Mouse (Mus musculus) midbrain, postnatal 0 days (tissue): ENCODE measurements around the gene Ccdc155. TPM values are rescaled to one million over a fixed set of nuclear protein-coding genes. Genes with fewer than 3 reads are reported as not detected.

Experiments
- ATAC-seq: fragments of 200-750 bp; cut with Nextera tagmentation; 2 replicates; pipeline ENCODE4 v1.8.0; 2017; ENCODE audit warnings: moderate number of reproducible peaks, mild to moderate bottlenecking, moderate TSS enrichment, moderate library complexity; ENCODE audit not compliant: low FRiP score
- DNase-seq: peaks from one replicate; pipeline ENCODE4 v3.0.0-alpha.2; 2015; ENCODE audit warnings: low spot score
- H3K27ac ChIP-seq: fragments of 300-500 bp; sonication (generic); 2 replicates; pipeline ENCODE4 v1.5.1; 2014; ENCODE audit warnings: low read depth, mild to moderate bottlenecking, low read length, mixed read lengths
- H3K27me3 ChIP-seq: fragments of 300-500 bp; sonication (generic); 2 replicates; pipeline ENCODE4 v1.6.1; 2014; ENCODE audit warnings: low read length, control low read depth, mixed read lengths; ENCODE audit not compliant: insufficient read depth
- H3K36me3 ChIP-seq: fragments of 300-500 bp; sonication (generic); 2 replicates; pipeline ENCODE4 v1.6.1; 2014; ENCODE audit warnings: low read length, control low read depth, mixed read lengths; ENCODE audit not compliant: insufficient read depth
- H3K4me1 ChIP-seq: fragments of 300-500 bp; sonication (generic); 2 replicates; pipeline ENCODE4 v1.6.1; 2014; ENCODE audit warnings: mild to moderate bottlenecking, control low read depth, antibody characterized with exemption, low read length, mixed read lengths; ENCODE audit not compliant: insufficient read depth
- H3K4me2 ChIP-seq: fragments of 300-500 bp; sonication (generic); 2 replicates; pipeline ENCODE4 v1.6.1; 2014; ENCODE audit warnings: low read depth, mild to moderate bottlenecking, low read length, mixed read lengths; ENCODE audit not compliant: poor library complexity, severe bottlenecking
- H3K4me3 ChIP-seq: fragments of 300-500 bp; sonication (generic); 2 replicates; pipeline ENCODE4 v1.5.1; 2014; ENCODE audit warnings: low read depth, mild to moderate bottlenecking, low read length, moderate library complexity
- H3K9ac ChIP-seq: fragments of 300-500 bp; sonication (generic); replicated peaks from 2 replicates; pipeline ENCODE4 v1.6.1; 2014; ENCODE audit warnings: mild to moderate bottlenecking, low read length, moderate library complexity, mixed read lengths; ENCODE audit not compliant: poor library complexity, severe bottlenecking
- H3K9me3 ChIP-seq: fragments of 300-500 bp; sonication (generic); 2 replicates; pipeline ENCODE4 v1.6.1; 2016; ENCODE audit warnings: low read length, control low read depth
- CTCF ChIP-seq: IDR thresholded peaks from 2 replicates; pipeline ENCODE4 v1.5.1; 2016; ENCODE audit warnings: antibody characterized with exemption, mild to moderate bottlenecking
- WGBS: fragments of 180-500 bp; shearing (Covaris S2); extraction: QIAGEN DNeasy Blood & Tissue Kit; methylation state at CpG from one replicate; pipeline ENCODE4 v1.1.7; 2014; 5-methylcytosine and 5-hydroxymethylcytosine counted together
- polyA plus RNA-seq: library from polyadenylated mRNA; unstranded; fragments of >200 nt; fragmentation: Nextera tagmentation; extraction: Ambion mirVana; gene quantifications from 2 replicates; pipeline ENCODE4 v1.2.1, GENCODE M21; 2015
- total RNA-seq: library from RNA; depleted of rRNA; stranded (reverse); fragments of >200 nt; gene quantifications from 2 replicates; pipeline ENCODE4 v1.2.3, GENCODE M21; 2014

Ccdc155 gene
- total and polyA plus RNA-seq, 2 experiments from 2014 or later, result 0.32 to 0.38 TPM

GRCm38 (mm10) chr7:45147899-45148298 lies 56.8 kb downstream of the Ccdc155 start:
- H3K27ac ChIP-seq, result no peak overlapping the region

GRCm38 (mm10) chr7:45147267-45147666 lies 57.4 kb downstream of the Ccdc155 start:
- no peaks in the 10 kb centered on the region for H3K4me1 ChIP-seq
- H3K27me3 ChIP-seq, result no peaks in the 10 kb centered on the region
- no peak for TF ChIP-seq CTCF
- 88% methylated on average over 11 of the region's 11 CpGs for WGBS
- H3K9me3 ChIP-seq, result no peaks in the 10 kb centered on the region
- H3K27ac ChIP-seq, result no peak overlapping the region
- no peak overlapping the region for H3K4me2 ChIP-seq
- DNase-seq, result no peak
- H3K9ac ChIP-seq, result no peak overlapping the region
- H3K36me3 ChIP-seq, result peaks cover 5% of the 10 kb centered on the region; the same call in 1 of the 2 replicates
- H3K4me3 ChIP-seq, result no peak overlapping the region
- no peak for ATAC-seq

More at GRCm38 (mm10) chr7:45147899-45148298, 56.8 kb downstream of the Ccdc155 start:
- Histone ChIP-seq H3K36me3 (peaks cover 5% of the 10 kb centered on the region; the same call in 1 of the 2 replicates), H3K4me3 (no peak overlapping the region), H3K9me3 (no peaks in the 10 kb centered on the region), H3K27me3 (no peaks in the 10 kb centered on the region), H3K4me2 (no peak overlapping the region), H3K9ac (no peak overlapping the region), H3K4me1 (no peaks in the 10 kb centered on the region)
- ATAC-seq (no peak), DNase-seq (no peak)
- TF ChIP-seq CTCF, result no peak
- 90% methylated on average over 11 of the region's 11 CpGs for WGBS

GRCm38 (mm10) chr7:45145460-45145859 lies 59.2 kb downstream of the Ccdc155 start:
- H3K4me3 ChIP-seq, result no peak overlapping the region
- WGBS, result 97% methylated on average over 8 of the region's 8 CpGs
- H3K36me3 ChIP-seq, result peaks cover 5% of the 10 kb centered on the region; the same call in 1 of the 2 replicates
- H3K27me3 ChIP-seq, result no peaks in the 10 kb centered on the region
- no peaks in the 10 kb centered on the region for H3K9me3 ChIP-seq
- no peak overlapping the region for H3K9ac ChIP-seq
- no peak for TF ChIP-seq CTCF
- no peak for ATAC-seq
- H3K4me2 ChIP-seq, result no peak overlapping the region
- no peak for DNase-seq
- H3K4me1 ChIP-seq, result no peaks in the 10 kb centered on the region
- no peak overlapping the region for H3K27ac ChIP-seq

- no peaks in the 10 kb centered on the region for H3K27me3 ChIP-seq
- DNase-seq (no peak), ATAC-seq (no peak)
- no peak overlapping the region for H3K27ac ChIP-seq
- H3K9me3 ChIP-seq, result no peaks in the 10 kb centered on the region
- H3K4me2 ChIP-seq, result no peak overlapping the region
- peaks cover 5% of the 10 kb centered on the region; the same call in 1 of the 2 replicates for H3K36me3 ChIP-seq
- H3K9ac ChIP-seq, result 0 out of 2 replicates have a peak overlapping the region, but pooled peaks have one; percentile 9
- H3K4me3 ChIP-seq, result no peak overlapping the region
- 89% methylated on average over 13 of the region's 13 CpGs for WGBS
- H3K4me1 ChIP-seq, result no peaks in the 10 kb centered on the region
- no peak for TF ChIP-seq CTCF
Observed at GRCm38 (mm10) chr7:45144368-45145174, 60.1 kb downstream of the Ccdc155 start.

GRCm38 (mm10) chr7:45141914-45142313 lies 62.8 kb downstream of the Ccdc155 start:
- WGBS, result 92% methylated on average over 5 of the region's 5 CpGs
- no peak overlapping the region for H3K9ac ChIP-seq
- H3K4me3 ChIP-seq, result no peak overlapping the region
- H3K27ac ChIP-seq, result no peak overlapping the region
- H3K27me3 ChIP-seq, result no peaks in the 10 kb centered on the region
- no peak for TF ChIP-seq CTCF
- ATAC-seq (no peak), DNase-seq (no peak)
- H3K4me2 ChIP-seq, result no peak overlapping the region
- no peaks in the 10 kb centered on the region for H3K9me3 ChIP-seq
- no peaks in the 10 kb centered on the region for H3K4me1 ChIP-seq
- peaks cover 3% of the 10 kb centered on the region; the same call in 1 of the 2 replicates for H3K36me3 ChIP-seq

GRCm38 (mm10) chr7:45141319-45141718 lies 63.4 kb downstream of the Ccdc155 start:
- Histone ChIP-seq H3K36me3 (peaks cover 3% of the 10 kb centered on the region; the same call in 1 of the 2 replicates), H3K4me1 (no peaks in the 10 kb centered on the region), H3K9ac (no peak overlapping the region), H3K4me3 (no peak overlapping the region), H3K4me2 (no peak overlapping the region), H3K9me3 (no peaks in the 10 kb centered on the region), H3K27me3 (no peaks in the 10 kb centered on the region), H3K27ac (no peak overlapping the region)
- ATAC-seq, result no peak
- 86% methylated on average over 3 of the region's 3 CpGs for WGBS
- DNase-seq, result no peak
- TF ChIP-seq CTCF, result no peak
